Mouse (Mus musculus) thymus, postnatal 14 days (tissue): ENCODE results near the gene Ubxn7.

Source experiments
- DNase-seq: peaks from one replicate; pipeline ENCODE4 v3.0.0; 2021

Gene Ubxn7

DNA sequence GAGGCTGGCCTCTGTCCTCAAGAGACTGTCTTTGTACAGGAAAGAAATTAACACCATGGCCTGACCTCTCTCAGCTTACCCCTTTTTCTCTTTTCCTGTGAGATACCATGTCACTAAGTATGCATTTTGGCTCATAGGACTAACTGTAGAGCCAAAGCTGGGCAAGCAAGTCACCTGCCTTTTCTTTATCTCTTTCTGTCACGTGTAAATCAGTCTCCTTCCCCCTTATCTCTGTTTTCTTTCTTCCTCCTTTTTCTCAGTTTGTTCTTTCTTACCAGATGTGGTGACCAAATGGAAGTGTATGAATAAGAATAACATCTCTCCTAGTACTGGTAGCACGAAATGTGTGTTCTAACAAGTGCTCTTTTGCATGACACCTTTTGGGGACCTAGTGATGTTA lies 52.8 kb downstream of the Ubxn7 start:
- DNase-seq, result no peak

DNA sequence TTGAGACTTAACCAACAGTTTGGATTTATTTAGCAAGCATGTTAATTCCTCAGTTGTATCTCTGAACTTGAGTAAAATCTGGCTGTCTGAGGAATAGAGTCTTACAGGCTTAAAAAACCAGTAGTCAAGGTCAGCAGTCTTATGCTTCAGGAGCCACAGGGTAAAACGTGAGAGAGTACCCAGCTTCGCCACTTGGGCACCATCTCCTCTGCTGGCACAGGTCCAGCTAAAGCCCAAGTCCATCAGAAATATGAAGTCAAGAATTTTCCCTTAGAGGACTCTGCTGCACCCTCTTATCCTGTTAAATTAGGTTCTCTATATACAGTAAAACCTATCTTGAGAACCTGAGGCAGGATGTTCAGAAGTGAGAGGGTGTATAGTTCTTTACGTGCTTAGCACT lies 54.8 kb downstream of the Ubxn7 start:
- no peak for DNase-seq

GRCm38 (mm10) chr16:32389049-32389448 lies 57.0 kb downstream of the Ubxn7 start:
- DNase-seq, result no peak

DNA sequence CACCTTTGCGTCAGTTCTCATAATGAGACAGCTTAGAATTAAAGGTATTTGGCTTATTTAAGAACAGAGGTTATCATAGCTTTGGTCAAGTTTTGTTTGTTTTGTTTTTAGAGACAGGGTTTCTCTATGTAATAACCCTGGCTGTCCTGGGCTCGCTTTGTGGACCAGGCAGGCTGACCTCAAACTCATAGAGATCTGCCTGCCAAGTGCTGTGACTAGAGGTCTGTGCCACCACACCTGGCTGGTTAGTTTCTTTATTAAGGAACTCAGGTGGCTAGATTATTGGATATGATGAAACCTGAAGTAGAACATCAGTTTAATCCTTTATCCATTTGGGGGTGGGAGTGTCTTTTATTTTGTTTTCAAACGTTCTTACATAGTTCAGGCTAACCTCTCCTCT lies 57.8 kb downstream of the Ubxn7 start:
- DNase-seq, result no peak

DNA sequence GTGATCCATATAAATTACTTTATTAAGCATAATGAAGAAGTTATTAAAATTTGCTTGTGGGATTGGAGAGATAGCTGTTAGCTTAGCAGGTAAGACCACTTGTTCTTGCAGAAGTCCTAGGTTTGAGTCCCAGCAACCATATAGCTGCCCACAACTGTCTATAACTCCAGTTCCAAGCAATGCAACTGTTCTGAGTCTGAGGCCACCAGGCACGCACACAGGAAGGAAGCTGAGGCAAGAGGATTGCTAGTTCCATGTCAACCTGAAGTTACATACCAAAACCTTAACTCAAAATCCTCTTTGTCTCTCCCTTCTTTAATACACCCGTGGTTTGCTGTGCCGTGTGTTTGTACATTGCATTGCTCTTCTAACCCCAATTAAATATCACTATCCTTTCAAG lies 58.8 kb downstream of the Ubxn7 start:
- DNase-seq, result no peak

DNA sequence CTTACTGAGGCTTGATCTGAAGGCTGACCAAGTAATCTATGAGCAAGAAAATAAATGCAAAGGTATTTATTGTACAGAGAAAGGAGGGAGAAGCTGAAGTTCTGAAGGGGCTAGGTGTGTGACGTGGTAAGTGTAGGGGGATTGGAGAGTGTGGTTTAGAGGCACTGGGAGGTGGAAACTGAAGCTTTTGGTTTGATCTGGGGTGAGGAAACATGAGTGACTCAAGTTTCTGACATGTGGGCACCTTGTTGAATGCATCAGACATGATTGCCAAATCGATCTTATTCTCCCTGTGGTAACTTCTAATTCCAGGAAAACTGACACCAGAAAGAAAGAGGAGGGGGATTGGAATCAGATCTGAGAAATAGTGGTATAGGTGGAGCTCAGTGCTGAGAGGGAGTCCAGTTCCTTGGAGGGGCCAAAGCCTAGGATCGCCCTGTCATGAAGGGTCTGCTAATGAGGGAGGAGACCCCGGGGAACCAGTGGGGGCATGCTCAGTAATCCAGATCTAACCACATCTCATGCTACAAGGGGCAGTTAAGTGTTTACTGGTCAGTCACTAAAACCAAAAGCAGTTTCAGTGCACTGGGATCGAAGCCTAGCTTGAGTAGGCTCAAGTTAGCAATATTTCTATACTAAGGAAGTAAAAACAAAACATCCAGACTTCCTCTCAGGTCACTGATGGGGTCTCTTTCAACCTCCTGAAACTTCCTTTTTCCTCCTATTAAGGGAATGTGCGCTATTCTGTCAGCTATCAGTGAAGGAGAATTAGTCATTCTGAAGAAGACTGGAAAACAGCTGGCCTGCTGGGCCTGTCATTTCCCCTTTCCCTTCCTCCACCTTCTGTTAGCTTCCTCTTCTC lies 63.9 kb downstream of the Ubxn7 start:
- no peak for DNase-seq

DNA sequence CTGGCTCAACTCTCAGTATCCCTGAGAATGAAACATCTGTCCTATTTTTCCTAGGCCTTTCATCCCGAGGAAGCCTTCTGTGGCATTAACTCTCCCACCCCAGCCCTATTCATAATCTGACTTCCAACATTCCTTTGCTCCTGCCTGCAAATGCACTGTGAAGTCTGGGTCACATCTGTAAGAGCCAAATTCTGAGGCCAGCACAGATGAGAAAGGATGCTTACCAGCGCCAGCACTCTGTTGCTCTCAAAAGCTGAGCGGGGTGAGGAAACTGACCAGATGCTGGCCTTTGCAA lies 64.4 kb downstream of the Ubxn7 start:
- DNase-seq, result no peak

- DNase-seq, result no peak
These were observed 66.1 kb downstream of the Ubxn7 start for GRCm38 (mm10) chr16:32398206-32398605.

GRCm38 (mm10) chr16:32400267-32400666 lies 68.2 kb downstream of the Ubxn7 start, which contains the start of gene Tm4sf19:
Tm4sf19 (plus strand) TSS chr16:32400506.
- DNase-seq, result no peak

GRCm38 (mm10) chr16:32401335-32401965 lies 69.4 kb downstream of the Ubxn7 start:
- peak; percentile 12 for DNase-seq

- no peak for DNase-seq
These were observed 70.8 kb downstream of the Ubxn7 start for GRCm38 (mm10) chr16:32402818-32403217.

DNA sequence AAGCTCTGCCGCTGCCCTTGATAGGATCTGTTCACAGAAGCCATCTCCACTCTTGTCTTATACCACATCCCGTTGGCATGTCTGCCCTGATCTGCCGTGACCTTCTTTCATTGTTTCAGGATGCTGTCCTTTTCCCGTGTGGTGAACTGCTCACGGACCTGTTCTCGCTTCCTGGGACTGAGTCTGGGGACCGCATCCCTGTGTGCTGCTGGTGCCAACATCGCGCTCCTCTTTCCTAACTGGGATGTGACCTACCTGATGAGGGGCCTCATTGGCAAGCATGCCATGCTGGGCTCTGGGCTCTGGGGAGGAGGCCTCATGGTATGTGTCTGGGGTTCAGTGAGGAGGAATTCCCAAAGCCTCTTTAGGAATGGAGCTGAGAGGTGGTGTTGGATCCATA lies 73.7 kb downstream of the Ubxn7 start:
- DNase-seq, result no peak

DNA sequence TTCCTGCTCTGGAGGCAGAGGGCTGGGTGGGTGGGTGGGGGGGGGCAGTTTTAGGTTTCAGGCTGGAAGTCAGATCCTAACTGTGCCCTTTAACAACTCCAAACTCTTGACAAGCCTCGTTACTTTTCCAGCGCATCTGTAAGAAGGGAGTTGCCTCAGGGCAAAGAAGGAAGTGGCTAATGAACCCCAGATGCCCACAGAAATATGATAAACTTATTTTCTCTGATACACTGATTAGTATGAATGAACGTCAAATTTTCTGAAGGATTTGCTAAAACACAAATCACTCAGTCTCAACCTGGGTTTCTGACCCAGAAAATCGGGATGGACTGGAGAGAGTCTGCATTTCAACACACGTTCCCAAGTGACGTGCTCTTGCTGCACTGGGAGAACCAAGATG lies 74.6 kb downstream of the Ubxn7 start:
- no peak for DNase-seq

- no peak for DNase-seq
These were observed 75.7 kb downstream of the Ubxn7 start for GRCm38 (mm10) chr16:32407730-32408129.

DNA sequence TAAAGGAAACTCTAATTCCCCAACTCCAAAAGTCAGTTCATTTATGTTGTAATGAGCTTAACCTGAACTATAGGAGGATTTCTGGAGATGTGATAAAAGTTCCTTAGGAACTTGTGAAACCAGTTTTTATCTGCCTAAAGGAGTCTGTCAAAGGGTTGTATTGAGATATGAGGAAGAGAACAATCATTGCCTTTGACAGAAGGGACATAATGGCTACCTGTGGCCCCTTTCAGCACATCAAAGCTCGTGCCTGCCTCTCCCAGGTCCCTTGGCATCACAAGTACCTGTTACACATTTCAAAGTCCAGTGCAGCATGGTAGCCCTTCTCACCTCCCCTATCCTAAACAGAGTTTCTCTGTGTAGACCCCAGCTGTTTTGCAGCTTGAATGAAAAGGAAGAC lies 85.4 kb downstream of the Ubxn7 start:
- DNase-seq, result no peak

- DNase-seq, result peak; percentile 91
These were observed 87.7 kb downstream of the Ubxn7 start, which contains the start of gene Tctex1d2 for GRCm38 (mm10) chr16:32419517-32420483. Tctex1d2 (plus strand) TSS chr16:32419702.

DNA sequence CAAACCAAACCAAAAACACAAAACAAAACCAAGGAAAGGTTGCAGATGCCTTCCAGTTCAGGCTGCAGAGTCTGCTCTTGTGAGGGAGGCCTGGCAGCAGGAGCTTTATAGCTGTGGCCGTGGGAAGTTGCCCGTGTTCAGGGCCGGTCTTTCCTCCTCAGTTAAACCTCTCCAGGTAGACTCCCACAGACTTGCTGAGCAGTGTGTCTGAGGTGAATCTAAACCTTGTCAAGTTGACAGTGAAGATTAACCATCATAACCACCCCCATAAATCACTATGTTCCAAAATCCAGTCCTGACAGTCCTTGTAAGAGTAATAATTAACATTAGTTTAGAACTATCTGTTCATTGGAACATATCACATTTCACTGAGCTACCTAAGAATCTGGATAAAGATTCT lies 95.4 kb downstream of the Ubxn7 start:
- DNase-seq, result no peak

- peak; percentile 86 for DNase-seq
These were observed 98.5 kb downstream of the Ubxn7 start, which contains the start of gene Pcyt1a for GRCm38 (mm10) chr16:32430474-32431046. Pcyt1a (plus strand) TSS chr16:32430921.

GRCm38 (mm10) chr16:32431047-32431591 lies 99.1 kb downstream of the Ubxn7 start:
- no peak for DNase-seq

DNA sequence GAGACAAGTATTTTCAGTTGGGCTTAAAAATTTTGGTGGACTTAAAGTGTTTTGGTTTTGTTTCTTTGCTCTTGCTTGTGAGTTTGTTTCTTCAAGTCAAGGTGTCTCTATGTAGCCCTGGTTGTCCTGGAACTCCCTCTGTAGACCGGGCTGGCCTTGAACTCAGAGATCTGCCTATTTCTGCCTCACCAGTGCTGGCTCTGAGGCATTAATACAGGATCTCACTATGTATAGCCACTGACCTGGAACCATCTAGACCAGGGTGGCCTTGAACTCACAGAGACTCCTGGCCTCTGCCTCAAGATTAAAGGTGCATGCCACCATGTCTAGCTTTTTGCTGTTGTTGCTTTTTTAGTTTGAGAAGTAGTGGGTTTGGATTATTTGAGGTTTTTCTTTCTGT lies 99.9 kb downstream of the Ubxn7 start:
- DNase-seq, result no peak

DNA sequence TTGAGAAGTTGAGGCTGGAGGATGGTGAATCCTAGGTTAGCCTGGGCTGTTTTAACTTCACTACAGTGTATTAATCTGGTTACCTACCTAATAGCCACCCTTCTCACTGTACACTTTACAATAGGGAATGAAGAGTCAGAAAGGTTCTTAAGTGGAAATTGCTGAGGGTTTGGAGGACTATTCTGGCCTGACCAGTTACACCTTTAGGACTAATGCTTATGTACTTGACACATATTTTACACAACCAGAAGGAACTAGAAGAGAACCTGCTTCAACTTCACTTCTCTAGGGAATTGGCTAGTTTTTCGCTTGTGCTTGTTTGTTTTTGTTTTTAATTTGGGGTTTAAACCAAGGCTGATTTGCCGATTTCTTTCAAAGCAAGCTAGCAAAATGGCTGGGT lies 101.1 kb downstream of the Ubxn7 start:
- no peak for DNase-seq

- peak; percentile 78 for DNase-seq
These were observed 102.0 kb downstream of the Ubxn7 start for GRCm38 (mm10) chr16:32434066-32434465.

DNA sequence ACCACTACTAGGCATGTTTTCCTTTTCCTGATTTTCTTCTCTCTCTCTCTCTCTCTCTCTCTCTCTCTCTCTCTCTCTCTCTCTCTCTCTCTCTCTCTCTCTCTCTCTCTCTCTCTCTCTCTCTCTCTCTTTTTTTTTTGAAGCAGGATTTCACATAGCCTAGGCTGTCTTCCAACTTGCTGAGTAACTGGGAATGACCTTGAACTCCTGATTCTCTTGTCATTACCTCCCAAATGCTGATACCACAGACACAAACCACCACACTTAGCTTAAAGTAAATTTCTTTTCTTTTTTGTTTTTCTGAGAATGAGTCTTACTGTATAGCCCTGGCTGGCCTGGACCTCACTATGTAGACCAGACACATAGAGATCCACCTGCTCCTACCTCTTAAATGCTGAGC lies 102.6 kb downstream of the Ubxn7 start:
- no peak for DNase-seq
